Mouse (Mus musculus) ovary, postnatal 36 days (tissue): Measurements from ENCODE around the gene Hspbp1.

Experiments used
- DNase-seq: peaks from one replicate; pipeline ENCODE4 v3.0.0; 2022; ENCODE audit warnings: low spot score, mixed read lengths

Hspbp1 gene

DNA sequence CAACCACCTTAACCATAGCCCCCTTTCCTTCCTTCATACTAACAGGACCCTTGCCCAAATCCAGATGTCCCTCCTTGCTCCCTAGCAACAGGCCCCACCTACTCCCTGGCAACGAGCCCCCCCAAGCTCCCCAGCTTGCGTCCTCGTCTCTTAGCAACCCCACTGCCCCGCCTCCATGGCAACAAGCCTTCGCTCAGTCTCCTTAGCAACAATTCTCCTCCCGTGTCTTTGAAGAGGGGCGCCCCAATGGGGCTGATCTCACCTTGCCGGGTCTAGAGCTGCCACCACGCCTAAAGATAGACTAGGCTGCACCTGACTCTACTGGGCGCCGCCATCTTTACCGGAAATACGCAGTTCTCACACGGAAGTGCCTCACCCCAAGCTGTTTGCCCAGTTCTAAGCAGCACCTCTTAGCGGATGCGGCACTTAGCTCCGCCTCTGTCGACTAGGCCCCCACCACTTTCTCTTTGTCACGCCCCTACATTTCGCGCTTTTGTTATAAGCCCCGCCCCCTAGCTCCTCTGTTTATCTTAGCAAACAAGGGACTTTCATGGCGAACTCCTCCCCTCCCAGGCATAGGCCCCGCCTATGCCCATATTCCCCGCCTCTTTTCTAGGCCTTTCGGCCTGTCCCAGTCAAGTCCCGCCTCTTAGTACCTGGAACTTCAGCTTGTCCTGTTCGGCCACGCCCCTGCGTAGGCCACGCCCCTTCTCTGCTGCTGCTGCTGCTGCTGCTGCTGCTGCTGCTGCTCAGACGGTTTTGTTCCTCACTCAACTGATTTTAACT lies at the start of gene Hspbp1:
Gene Hspbp1, minus strand, starts transcription at position 437 of the 786 bp plus-strand sequence.
- peak; percentile 91 for DNase-seq

DNA sequence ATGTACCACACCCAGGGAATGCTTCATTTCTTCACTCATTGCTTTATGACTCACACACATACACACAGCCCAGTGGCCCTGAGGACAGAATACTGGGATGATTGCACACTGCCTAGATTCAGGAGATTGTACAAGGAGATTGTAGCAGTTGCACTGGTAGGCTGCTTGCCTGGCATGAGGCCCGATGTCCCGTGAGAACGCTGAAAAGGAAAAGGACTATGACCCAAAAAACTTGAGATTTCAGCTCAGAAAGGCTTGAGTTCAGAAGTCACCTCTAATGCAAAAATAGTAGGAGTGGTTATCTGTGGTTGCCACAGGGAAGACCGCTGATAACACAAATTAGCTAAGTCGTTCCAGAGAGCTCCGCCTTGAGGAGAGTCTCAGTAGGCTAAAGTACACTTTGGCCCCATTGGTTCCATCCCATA lies 48.1 kb upstream of the Hspbp1 start:
- DNase-seq = no peak

DNA sequence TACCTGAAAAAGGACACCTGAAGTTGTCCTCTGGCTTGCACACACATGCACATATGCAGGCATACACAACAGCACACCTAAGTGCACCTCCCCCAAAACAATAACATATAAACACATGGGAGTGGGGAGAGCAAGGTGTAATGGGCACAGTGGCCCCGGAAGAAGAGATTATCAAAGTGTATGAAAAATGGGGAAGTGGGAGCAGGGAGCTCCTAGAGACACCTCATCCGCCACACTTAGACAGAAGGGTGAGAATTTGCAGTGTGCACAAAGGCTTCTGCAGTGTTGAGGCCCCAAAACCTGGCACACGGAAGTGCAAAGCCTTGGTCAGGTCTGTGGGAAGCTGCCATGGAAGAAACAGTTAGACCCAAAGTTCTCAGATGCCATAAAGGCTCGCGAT lies 46.2 kb upstream of the Hspbp1 start:
- no peak for DNase-seq

DNA sequence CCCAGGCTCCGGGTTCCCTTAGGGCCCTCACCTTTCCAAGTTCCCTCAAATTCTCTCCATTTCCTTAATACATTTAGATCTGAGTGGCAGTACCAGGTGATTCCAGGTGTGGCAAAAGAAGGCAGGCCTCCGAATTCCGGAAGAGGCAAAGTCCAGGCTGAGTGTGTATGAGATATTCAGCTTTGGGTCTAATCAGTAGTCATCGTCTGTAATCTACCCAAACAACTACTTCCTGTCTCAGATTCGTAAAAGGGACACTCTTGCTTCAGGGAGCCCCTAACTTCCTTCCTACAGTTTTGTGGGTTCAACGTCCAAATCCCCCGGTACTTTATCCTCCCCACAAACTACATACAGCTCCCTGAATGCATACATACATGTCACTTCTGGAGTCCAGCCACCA lies 40.3 kb upstream of the Hspbp1 start, which contains the start of gene Tmem150b:
Gene Tmem150b, minus strand, starts transcription at position 81 of the 400 bp plus-strand sequence.
- DNase-seq = no peak

DNA sequence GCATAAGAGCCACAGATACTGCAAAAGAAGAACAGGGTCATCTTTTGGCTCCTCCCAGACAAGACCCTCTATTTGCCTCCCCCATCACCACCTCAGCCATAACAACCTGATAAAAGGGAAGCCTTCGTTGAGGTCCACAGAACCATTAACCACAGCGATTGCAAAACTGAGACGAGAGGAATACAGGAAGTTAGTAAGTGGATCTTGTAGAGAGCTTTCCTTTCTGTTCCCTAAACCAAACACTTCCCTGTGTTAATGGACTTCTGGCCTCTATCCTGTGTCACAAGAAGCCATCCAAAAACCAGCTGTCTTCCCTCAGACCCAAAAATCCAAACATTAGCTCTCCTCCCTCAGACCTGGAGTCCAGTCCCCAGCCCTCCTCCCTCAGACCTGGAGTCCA lies 39.5 kb upstream of the Hspbp1 start:
- DNase-seq = no peak

DNA sequence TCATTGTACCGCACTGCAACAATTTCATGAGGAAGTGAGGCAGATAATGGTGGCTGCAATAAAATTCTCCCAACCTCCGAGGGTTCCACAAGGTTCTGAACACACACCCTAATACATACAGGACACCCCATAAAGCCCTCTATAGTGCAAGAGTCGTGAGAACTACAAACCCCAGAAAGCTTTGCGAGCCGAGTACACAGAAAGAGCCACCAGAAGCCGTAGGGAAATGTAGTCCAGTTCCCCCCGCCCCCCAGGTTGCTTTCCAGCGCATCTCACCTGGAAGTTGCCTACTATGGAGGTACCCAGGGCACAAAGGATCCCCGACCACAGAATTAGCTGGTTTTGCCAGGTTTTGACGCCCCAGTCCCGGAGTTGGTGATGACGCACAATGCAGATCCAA lies 38.6 kb upstream of the Hspbp1 start:
- DNase-seq = no peak

DNA sequence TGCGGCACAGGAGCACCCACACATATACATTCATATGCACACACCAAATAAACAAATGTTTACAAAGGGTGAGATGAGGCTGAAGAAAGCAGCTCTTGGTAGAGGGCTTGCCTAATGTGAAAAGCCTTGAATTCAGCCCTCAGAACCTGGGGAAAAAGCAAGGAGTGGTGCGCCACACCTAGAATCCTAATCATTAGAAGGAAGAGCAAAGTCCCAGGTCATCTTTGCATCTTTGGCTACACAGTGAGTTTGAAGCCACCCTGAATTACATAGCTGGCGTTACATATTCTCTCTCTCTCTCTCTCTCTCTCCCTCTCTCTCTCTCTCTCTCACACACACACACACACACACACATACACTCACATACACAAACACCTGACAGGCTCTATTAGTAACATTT lies 34.4 kb upstream of the Hspbp1 start:
- no peak for DNase-seq

DNA sequence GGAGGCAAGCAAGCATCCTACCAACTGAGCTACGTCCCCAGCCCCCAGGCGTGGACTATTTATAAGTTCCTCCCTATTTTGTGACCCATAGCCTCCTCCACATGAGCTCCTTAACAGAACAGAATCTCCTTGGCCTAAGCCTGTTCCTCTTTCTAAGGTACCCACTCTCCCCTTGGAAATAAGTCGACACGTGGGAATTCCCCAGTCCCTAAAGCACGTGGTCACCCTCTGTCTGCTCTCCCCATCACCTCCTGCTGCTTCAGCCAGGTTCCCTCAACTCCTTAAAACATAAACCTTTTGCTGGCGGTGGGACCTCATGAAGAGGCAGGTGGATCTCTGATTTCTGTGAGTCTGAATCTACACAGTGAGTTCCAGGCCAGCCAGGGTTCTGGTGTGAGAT lies 32.1 kb upstream of the Hspbp1 start:
- DNase-seq = no peak

DNA sequence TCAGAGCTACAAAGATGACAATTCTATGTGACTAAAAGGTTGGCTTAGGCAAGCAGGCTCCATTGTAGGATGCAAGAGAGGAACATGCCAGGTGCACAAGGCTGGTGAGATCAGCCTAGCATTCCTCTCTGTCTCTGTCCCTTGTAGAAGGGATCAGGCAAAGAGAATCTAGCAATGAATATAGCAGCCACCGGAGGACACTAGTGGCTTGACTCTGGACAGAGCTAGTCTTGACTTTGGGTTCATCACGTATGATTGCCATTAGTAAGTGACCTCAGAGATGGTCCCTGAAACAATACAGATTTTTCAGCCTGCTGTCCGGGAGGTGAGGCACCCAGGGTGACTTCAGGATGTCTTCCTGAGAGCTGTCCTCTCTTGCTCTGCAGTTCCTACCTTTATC lies 27.7 kb upstream of the Hspbp1 start:
- no peak for DNase-seq

DNA sequence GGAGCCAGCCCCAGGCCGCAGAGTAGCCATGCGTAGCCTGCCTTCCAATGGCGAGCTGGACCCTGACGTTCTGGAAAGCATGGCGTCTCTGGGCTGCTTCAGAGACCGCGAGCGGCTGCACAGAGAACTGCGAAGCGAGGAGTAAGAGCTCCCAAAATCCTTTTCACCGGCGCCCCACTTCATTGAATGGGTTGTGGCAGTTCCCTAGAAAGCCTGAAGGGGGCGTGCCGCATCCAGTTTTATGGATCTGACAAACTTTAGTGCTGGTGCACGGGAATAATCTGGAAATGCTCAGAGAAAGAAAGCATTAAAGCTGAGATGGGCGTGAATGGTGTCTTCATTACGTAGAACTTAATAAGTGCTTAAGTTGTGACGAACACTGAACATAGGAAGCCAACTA lies 20.2 kb upstream of the Hspbp1 start:
- DNase-seq = peak; percentile 38

DNA sequence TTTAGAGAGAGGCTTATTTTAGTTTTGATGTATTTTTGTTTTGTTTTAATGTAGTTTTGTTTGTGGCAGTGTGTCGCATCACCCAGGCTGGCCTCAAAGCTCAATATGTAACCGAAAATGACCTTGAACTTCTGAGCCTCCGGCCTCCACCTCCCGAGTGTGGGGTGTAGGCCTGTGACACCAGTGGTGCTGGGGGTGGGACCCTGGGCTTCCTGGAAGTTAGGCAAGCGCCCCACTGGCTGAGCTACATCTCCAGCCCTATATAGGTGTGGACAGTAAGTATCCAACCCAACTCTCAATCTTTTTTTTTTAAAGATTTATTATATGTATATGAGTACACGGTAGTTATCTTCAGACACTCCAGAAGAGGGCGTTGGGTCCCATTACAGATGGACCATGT lies 18.3 kb upstream of the Hspbp1 start:
- DNase-seq = no peak

DNA sequence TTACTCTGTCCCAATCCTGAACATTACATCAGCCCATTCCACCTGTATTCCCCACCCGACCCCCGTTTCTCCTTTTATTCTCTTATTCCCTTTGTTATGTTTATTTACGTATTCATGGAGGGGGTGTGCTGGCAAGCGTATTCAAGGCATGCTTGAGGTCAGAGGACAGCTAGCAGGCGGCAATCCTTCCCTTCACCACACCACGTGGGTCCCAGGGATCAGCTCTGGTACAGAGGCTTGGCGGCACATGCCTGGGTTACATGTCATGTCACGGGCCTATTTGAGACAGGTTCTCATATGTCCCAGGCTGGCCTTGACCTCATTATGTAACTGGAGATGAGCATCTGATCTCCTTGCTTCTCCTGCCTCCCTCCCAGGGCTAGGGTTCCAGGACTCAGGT lies 17.5 kb upstream of the Hspbp1 start:
- no peak for DNase-seq

DNA sequence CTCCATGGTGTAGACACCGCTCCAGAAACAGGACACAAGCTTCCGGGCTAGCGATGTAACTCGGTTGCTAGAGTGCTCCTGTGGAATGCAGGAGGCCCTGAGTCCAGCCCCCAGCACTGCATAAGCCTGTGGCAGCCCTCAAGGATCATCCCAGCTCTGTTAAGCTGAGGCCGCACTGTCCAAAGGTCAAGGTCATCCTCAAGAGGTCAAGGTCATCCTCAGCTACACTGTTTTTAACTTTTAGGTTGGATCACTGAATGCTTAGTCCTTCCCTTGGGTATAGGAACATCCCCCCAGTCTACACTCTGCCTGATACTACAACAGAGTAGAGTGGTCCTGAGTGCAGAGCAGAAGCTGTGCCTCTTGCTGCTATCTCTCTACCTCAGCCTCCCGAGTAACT lies 8.1 kb upstream of the Hspbp1 start:
- DNase-seq = no peak

DNA sequence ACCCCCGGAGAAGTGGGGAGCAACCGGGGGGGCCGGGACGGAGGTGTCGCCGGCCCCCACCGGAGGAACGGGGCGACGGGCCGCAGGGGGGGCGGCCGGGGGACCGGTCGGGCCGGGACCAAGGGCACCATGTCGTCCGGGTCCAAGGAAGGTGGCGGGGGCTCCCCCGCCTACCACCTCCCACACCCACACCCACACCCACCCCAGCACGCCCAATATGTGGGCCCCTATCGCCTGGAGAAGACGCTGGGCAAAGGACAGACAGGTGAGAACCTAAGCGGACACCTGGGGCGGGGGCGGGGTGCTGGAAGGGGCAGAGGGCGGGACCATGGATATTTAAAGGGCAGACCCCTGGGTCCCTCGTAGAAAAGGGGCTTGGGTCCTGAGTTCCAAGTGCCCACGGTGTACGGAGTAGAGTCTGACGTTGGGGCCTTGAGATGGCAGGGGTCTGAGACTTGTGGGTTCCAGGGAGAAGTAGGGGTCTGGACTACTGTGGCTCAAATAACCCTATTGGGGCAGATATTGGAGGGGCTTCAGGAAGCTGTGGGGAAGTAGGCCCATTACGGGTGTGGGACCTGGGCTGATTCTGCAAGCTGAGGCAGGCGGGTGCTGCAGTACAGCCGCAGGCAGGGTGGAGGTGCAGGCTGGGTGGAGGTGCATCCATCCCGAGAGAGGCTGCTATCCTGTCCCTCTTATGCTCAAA lies 6.2 kb upstream of the Hspbp1 start:
- no peak for DNase-seq

DNA sequence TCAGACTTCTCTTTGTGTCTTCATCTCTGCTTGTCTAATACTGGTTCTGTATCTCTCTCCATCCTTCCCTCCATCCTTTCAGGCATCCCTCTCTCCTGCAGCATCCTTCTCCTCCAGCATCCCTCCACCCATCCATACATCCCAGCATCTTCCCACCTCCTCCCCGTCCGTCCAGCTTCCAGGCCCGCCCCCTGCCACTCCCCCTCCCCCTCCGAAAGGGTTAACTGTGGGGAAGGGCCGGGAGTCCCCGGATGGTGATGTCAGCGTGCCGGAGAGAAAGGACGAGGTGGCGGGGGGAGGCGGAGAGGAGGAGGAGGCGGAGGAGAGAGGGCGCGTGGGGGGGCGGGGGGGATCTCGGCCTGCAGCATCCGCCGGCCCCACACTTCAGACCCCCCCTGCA lies 5.5 kb upstream of the Hspbp1 start, which contains the start of gene Brsk1:
Gene Brsk1, plus strand, starts transcription at position 218 of the 400 bp plus-strand sequence.
- peak; percentile 54 for DNase-seq

DNA sequence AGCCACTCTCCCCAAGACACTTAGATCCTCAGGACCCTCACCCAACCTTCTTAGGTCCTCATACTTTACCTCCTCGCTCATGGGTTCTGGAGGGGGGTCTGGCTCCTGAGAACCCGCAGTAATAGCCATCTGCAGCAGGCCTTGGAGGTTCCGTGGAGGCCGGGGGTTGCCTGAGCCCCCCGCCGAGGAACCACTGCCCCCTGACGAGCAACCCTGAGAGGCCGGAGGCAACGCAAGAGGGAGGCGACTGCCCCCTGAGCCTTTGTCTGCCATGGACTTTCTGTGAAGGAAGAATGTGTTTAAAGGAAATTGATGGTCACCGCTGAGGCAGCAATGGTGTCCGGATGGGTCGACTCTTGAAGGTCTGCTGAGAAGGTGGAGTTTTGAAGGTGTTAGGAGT lies 665 bp downstream of the Hspbp1 start:
- DNase-seq = no peak

DNA sequence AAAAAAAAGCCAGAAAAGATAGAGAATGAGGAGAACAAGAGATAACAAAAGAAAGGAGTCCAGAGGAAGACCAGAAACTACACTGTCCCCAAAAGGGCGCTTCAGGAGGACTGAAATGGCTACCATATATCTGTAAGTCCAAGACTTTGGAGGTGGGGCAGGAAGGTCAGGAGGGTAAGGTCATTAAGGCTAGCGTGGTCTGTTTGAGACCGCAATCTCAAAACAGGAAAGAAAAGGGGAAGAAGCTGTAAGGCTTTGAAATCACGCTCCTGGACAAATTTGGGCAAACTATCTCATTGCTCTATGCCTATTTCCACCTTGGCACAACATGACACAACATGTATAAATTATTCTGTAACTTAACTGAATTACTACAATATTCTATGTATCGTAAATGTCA lies 1.6 kb downstream of the Hspbp1 start:
- DNase-seq = no peak

DNA sequence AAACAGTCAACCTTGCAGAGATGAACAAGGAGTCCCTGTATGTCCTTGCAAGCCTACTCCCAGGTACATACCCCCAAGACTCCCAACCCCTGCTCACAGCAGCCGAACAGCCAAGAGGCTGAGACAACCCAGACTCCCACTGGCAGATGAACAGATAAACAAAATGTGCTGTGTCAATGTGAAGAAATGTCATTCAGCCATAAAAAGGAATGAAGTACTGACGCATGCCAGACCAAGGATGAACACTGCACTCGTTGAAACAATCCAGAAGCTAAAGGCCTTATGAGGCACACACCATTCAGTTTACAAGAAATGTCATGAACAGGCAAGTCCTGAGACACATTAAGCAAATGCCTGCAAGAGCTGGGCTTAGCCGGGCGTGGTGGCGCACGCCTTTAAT lies 9.7 kb downstream of the Hspbp1 start:
- DNase-seq = no peak

DNA sequence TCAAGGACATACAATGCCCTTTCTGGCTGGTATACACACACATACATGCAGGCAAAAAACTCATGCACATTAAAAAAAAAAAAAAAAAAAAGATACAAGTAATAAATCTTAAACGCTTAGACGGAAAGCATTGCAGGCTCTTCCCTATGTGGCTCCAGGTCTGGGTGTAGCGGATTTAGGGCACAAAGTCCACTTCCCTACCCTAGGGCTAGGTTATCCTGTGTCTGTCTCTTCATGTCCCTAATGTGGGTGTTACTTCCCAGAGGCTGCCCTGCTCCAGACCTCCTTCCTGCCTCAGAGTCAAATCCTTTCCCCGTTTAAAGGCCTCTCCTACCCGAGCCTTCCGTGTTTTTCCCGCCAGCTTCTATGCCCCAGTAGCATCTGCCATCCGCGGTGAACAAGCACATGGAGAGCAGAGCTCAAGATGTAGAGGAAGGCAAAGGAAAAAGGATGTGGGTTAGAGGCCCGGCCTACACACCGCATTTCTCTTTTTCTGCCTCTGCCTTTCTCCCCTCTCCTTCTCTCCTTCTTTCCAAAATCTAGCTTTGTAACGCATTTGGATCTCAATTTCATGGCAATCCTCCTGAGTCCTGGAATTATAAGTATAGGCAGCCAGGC lies 10.6 kb downstream of the Hspbp1 start:
- DNase-seq = no peak

DNA sequence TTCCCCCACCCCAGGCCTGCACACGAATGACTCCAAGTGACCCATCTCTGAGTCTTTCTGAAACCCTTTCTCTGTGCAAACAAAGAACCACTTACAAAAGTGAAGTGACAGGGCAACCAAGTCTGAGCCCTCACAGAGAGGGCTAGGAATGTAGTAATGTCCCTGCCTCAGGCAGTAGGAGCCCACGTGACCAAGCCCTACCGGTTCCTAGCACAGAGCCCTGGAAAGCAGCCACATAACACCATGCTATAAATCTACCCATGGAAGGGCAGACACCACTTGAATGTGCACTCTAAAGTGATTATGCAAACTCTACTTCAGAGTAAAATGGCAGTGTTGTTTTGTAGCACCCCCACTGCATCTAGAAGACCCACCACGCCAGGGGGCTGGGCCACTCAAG lies 12.9 kb downstream of the Hspbp1 start:
- DNase-seq = no peak

DNA sequence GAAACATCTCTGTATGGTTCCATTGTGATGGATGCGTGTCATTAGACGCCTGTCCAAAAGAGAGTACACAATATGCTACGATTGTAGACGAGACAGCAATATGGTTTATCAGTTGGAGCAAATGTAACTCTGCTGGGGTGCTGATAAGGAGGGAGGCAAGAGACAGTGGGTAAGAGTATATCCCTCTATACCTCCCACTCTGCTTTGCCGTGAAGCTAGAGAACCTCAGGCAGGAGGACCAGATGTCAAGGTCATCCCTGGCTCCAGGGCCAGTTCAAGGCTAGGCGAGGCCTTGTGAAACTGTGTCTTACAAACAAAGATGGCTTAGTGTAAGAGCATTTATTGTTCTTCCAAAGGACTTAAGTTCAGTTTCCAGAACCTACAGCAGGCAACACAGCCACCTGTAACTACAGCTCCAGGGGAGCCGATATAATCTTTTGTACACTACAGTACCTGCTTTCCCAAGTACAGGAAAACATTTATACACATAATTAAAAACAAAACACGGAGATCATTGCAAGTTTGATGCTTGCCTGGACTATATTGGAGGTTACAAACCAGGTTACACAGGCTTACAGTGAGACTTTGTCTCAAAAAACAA lies 14.1 kb downstream of the Hspbp1 start:
- DNase-seq = no peak

DNA sequence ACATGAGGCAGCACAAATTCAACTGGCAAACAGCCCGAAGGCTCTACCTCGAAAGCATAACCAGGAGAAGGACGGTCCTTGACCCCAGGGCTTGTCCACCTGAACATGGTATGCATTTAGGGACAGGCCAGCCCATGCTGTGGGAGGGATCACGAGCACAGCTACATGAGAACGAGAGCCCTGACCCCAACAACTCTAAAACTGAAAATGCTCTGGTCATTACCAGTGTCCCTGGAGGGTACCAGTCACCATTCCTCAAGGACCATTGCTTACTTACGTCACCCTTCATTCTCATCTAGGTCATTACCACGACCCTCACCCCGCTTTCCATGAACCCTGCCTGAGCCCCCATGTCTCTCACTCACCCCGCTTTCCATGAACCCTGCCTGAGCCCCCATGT lies 15.7 kb downstream of the Hspbp1 start:
- no peak for DNase-seq

DNA sequence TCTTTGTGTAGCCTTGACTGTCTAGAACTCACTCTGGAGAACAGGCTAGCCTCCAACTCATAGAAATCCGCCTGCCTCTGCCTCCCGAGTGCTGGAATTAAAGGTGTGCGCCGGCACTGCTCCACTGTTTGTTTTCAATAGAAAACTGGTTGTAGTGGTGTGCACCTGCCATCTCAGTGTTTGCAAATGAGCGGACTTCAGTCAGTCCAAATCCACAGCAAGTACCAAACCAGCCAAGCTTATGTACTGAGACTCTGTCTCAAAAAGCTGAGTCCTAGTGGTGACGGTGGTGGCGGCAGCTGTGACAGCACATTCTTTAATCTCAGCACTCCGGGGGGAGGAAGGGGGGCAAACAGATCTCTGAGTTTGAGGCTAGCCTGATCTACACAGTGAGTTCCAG lies 16.4 kb downstream of the Hspbp1 start:
- no peak for DNase-seq
